7 mouse cellular contexts compared by ENCODE assay signal in genomic region chr2:32874951-32875674, GRCm38 (mm10). TPM values are rescaled to one million over a fixed set of nuclear protein-coding genes. Genes with fewer than 3 reads are reported as not detected.
A peak's percentile ranks its signal among the peaks of the same experiment; 100 is the strongest.
DNase-seq lines count a peak whose midpoint lies in the region; ATAC-seq and TF ChIP-seq lines count a peak whose summit lies in the region.

No protein-coding gene starts in this region.

- H3K27ac ChIP-seq in heart, embryonic 16.5 days (ENCODE audit: low read length) = peak overlapping the region; percentile 97
- peak overlapping the region; percentile 71; the same call in 1 of the 2 replicates for H3K27ac ChIP-seq in liver, postnatal 0 days (ENCODE audit: low read depth)

- no peak for TF ChIP-seq EP300 in liver, postnatal 0 days (IDR thresholded peaks at IDR 0.05; ENCODE audit: low read depth)

- H3K4me1 ChIP-seq in E14TG2a.4 (replicated peaks; ENCODE audit: low read depth, low read length) = peaks cover 90% of the 10 kb centered on the region
- H3K4me1 ChIP-seq in heart, embryonic 16.5 days (ENCODE audit: control insufficient read depth, insufficient read depth, low read length) = peaks cover 47% of the 10 kb centered on the region
- H3K4me1 ChIP-seq in liver, postnatal 0 days (ENCODE audit: insufficient read depth) = peaks cover 37% of the 10 kb centered on the region

- peak; percentile 55 for DNase-seq in 3T3-L1 (ENCODE audit: low read depth, low spot score)
- DNase-seq in liver, postnatal 0 days = no peak
- no peak for DNase-seq in left cerebral cortex, adult 9 months (ENCODE audit: low spot score in 2 of 2)
- no peak for DNase-seq in thymus, postnatal 14 days
- no peak for DNase-seq in layer of hippocampus, postnatal 14 days (ENCODE audit: low spot score in 2 of 2)

- H3K4me3 ChIP-seq in E14TG2a.4 (replicated peaks; ENCODE audit: low read length) = peak overlapping the region; percentile 95
- H3K4me3 ChIP-seq in heart, embryonic 16.5 days (ENCODE audit: low read length) = peak overlapping the region; percentile 92
- H3K4me3 ChIP-seq in liver, postnatal 0 days (ENCODE audit: low read depth, low read length) = peak overlapping the region; percentile 71

- H3K9me3 ChIP-seq in E14TG2a.4 (ENCODE audit: low read length) = no peaks in the 10 kb centered on the region
- H3K9me3 ChIP-seq in heart, embryonic 16.5 days (replicated peaks; ENCODE audit: control insufficient read depth, low read length) = no peaks in the 10 kb centered on the region
- no peaks in the 10 kb centered on the region for H3K9me3 ChIP-seq in liver, postnatal 0 days (ENCODE audit: low read length)

- peaks cover 10% of the 10 kb centered on the region for H3K36me3 ChIP-seq in E14TG2a.4 (ENCODE audit: insufficient read depth, low read length)
- no peaks in the 10 kb centered on the region for H3K36me3 ChIP-seq in heart, embryonic 16.5 days (ENCODE audit: control insufficient read depth, insufficient read depth)
- no peaks in the 10 kb centered on the region for H3K36me3 ChIP-seq in liver, postnatal 0 days (replicated peaks; ENCODE audit: insufficient read depth, low read length)

- 6% methylated on average over 15 of the region's 15 CpGs for WGBS in heart, embryonic 16.5 days
- WGBS in liver, postnatal 0 days (ENCODE audit: insufficient replicate concordance) = 25% methylated on average over 15 of the region's 15 CpGs

- H3K9ac ChIP-seq in heart, embryonic 16.5 days (ENCODE audit: low read length) = peak overlapping the region; percentile 96
- peak overlapping the region; percentile 82 for H3K9ac ChIP-seq in liver, postnatal 0 days (replicated peaks)

- H3K4me2 ChIP-seq in heart, embryonic 16.5 days (ENCODE audit: low read depth, low read length) = peak overlapping the region; percentile 91
- peak overlapping the region; percentile 97 for H3K4me2 ChIP-seq in liver, postnatal 0 days (ENCODE audit: low read depth, low read length)

- H3K27me3 ChIP-seq in E14TG2a.4 (ENCODE audit: insufficient read depth, low read length) = 0 out of 2 replicates have a peak, but pooled peaks cover 10% of the 10 kb centered on the region
- H3K27me3 ChIP-seq in heart, embryonic 16.5 days (ENCODE audit: control insufficient read depth, insufficient read depth, low read length) = no peaks in the 10 kb centered on the region
- H3K27me3 ChIP-seq in liver, postnatal 0 days (ENCODE audit: insufficient read depth, low read length) = no peaks in the 10 kb centered on the region

- peak; percentile 7; the same call in 1 of the 2 replicates for ATAC-seq in heart, embryonic 16.5 days (replicated peaks; ENCODE audit: extremely low read depth, insufficient read depth, low FRiP score)
- ATAC-seq in liver, postnatal 0 days = no peak

- no peak for TF ChIP-seq CTCF in E14TG2a.4 (conservative IDR thresholded peaks at IDR 0.05; ENCODE audit: low read length)
- TF ChIP-seq CTCF in liver, postnatal 0 days (IDR thresholded peaks at IDR 0.05; ENCODE audit: low read depth) = no peak

RNA-seq across cellular contexts. Expression of gene Fam129b, which starts 0.8 kb away (rescaled TPM):
- 44.9 and 57.3 TPM in 2 replicates for polyA plus RNA-seq in heart, embryonic 16.5 days (2015; fragmentation: Nextera tagmentation; extraction: Ambion mirVana)
- polyA plus RNA-seq in liver, postnatal 0 days (2015; fragmentation: Nextera tagmentation; extraction: Ambion mirVana) = 5.2 and 5.9 TPM in 2 replicates
- 10 to 100 TPM; 15.2 to 18.7 TPM for total RNA-seq in layer of hippocampus, postnatal 14 days (2021)

RNA-seq across cellular contexts. Expression of gene Stxbp1, which starts 28.1 kb away (rescaled TPM):
- polyA plus RNA-seq in heart, embryonic 16.5 days (2015; fragmentation: Nextera tagmentation; extraction: Ambion mirVana) = 28.0 and 29.2 TPM in 2 replicates
- 2.1 and 2.3 TPM in 2 replicates for polyA plus RNA-seq in liver, postnatal 0 days (2015; fragmentation: Nextera tagmentation; extraction: Ambion mirVana)
- 100 to 1,000 TPM; 601 to 619 TPM for total RNA-seq in layer of hippocampus, postnatal 14 days (2021)
